Mouse (Mus musculus) liver, embryonic 14.5 days (tissue): ENCODE data around the gene Afap1. TPM values are rescaled to one million over a fixed set of nuclear protein-coding genes. Genes with fewer than 3 reads are reported as not detected.

Source experiments
- ATAC-seq: fragments of 200-750 bp; cut with Nextera tagmentation; 2 replicates; pipeline ENCODE4 v1.8.0; 2017; ENCODE audit warnings: moderate number of reproducible peaks, mild to moderate bottlenecking, moderate library complexity; ENCODE audit not compliant: insufficient read depth
- DNase-seq, 3 experiments: peaks; one replicate each; pipeline ENCODE4 v3.0.0-alpha.2; 2012 to 2013; ENCODE audit warnings: low read depth in 3 of 3, low spot score in 3 of 3
- H3K27ac ChIP-seq: fragments of 300-500 bp; sonication (generic); 2 replicates; pipeline ENCODE4 v1.5.1; 2014; ENCODE audit warnings: moderate library complexity, mild to moderate bottlenecking, control low read depth, inconsistent platforms
- H3K27me3 ChIP-seq: fragments of 300-500 bp; sonication (generic); 2 replicates; pipeline ENCODE4 v1.6.1; 2014; ENCODE audit warnings: mild to moderate bottlenecking, low read length, moderate library complexity; ENCODE audit not compliant: control insufficient read depth, insufficient read depth
- H3K36me3 ChIP-seq: fragments of 300-500 bp; sonication (generic); replicated peaks from 2 replicates; pipeline ENCODE4 v1.6.1; 2014; ENCODE audit warnings: low read depth; ENCODE audit not compliant: control insufficient read depth, insufficient read depth
- H3K4me1 ChIP-seq, 2 experiments: fragments of 200-500 bp in 1 of 2; fragments of 300-500 bp in 1 of 2; sonication (generic) in 1 of 2; replicated peaks; 2 replicates each; pipeline ENCODE4 v1.6.1; 2012 to 2014; ENCODE audit warnings: antibody characterized with exemption in 1 of 2, inconsistent platforms in 1 of 2, low read length in 1 of 2; ENCODE audit not compliant: control insufficient read depth in 2 of 2, insufficient read depth in 2 of 2
- H3K4me2 ChIP-seq: fragments of 300-500 bp; sonication (generic); 2 replicates; pipeline ENCODE4 v1.6.1; 2014; ENCODE audit warnings: low read depth, mild to moderate bottlenecking, control low read depth, moderate library complexity
- H3K4me3 ChIP-seq, 2 experiments: fragments of 200-500 bp in 1 of 2; fragments of 300-500 bp in 1 of 2; sonication (generic) in 1 of 2; 2 replicates each; pipeline ENCODE4 v1.5.1; 2012 to 2014; ENCODE audit warnings: low read depth in 2 of 2, low read length in 2 of 2, mild to moderate bottlenecking in 2 of 2, control low read depth in 1 of 2, inconsistent platforms in 1 of 2, moderate library complexity in 1 of 2; ENCODE audit not compliant: insufficient read depth in 1 of 2
- H3K9ac ChIP-seq: fragments of 300-500 bp; sonication (generic); replicated peaks from 2 replicates; pipeline ENCODE4 v1.6.1; 2014; ENCODE audit warnings: mild to moderate bottlenecking, control low read depth, moderate library complexity
- H3K9me3 ChIP-seq: fragments of 300-500 bp; sonication (generic); 2 replicates; pipeline ENCODE4 v1.6.1; 2016; ENCODE audit warnings: low read length, mixed read lengths; ENCODE audit not compliant: control insufficient read depth
- CTCF ChIP-seq: IDR thresholded peaks from 2 replicates; pipeline ENCODE4 v1.5.1; 2016; ENCODE audit warnings: antibody characterized with exemption, low read depth, control low read depth
- EP300 ChIP-seq: IDR thresholded peaks from 2 replicates; pipeline ENCODE4 v1.6.1; 2016; ENCODE audit warnings: antibody characterized with exemption, low read depth
- WGBS: fragments of 180-500 bp; shearing (Covaris S2); extraction: QIAGEN DNeasy Blood & Tissue Kit; methylation state at CpG from one replicate; pipeline ENCODE4 v1.1.7; 2014; ENCODE audit not compliant: insufficient replicate concordance; 5-methylcytosine and 5-hydroxymethylcytosine counted together
- polyA plus RNA-seq, 2 experiments: library from polyadenylated mRNA; depleted of rRNA in 1 of 2; stranded (reverse) in 1 of 2; unstranded in 1 of 2; fragments of >200 nt; fragmentation: Nextera tagmentation in 1 of 2; extraction: Ambion mirVana in 1 of 2; gene quantifications; 2 replicates each; pipeline versions ENCODE4 v1.2.1 to v1.2.3; 2012 to 2014

The Afap1 gene
- polyA plus RNA-seq, 2 experiments, result 0.58 to 0.76 TPM

GRCm38 (mm10) chr5:36024003-36024685 is 131.0 kb downstream of the Afap1 start:
- Histone ChIP-seq H3K4me1 (no peaks in the 10 kb centered on the region), H3K27ac (no peak overlapping the region), H3K4me3 (no peak overlapping the region), H3K9ac (no peak overlapping the region), H3K4me2 (no peak overlapping the region), H3K27me3 (no peaks in the 10 kb centered on the region), H3K9me3 (no peaks in the 10 kb centered on the region), H3K36me3 (no peaks in the 10 kb centered on the region)
- ATAC-seq (no peak), DNase-seq (no peak)
- 57% methylated on average over 9 of the region's 9 CpGs for WGBS
- TF ChIP-seq CTCF (no peak), EP300 (no peak)

GRCm38 (mm10) chr5:36025076-36025475 is 132.0 kb downstream of the Afap1 start:
- no peak overlapping the region for H3K4me2 ChIP-seq
- 48% methylated on average over 4 of the region's 4 CpGs for WGBS
- no peak overlapping the region for H3K4me3 ChIP-seq
- ATAC-seq (no peak), DNase-seq (no peak)
- TF ChIP-seq EP300 (no peak), CTCF (no peak)
- no peak overlapping the region for H3K9ac ChIP-seq
- no peaks in the 10 kb centered on the region for H3K9me3 ChIP-seq
- H3K27ac ChIP-seq, result no peak overlapping the region
- no peaks in the 10 kb centered on the region for H3K36me3 ChIP-seq
- H3K27me3 ChIP-seq, result no peaks in the 10 kb centered on the region
- no peaks in the 10 kb centered on the region for H3K4me1 ChIP-seq

- Histone ChIP-seq H3K4me2 (no peak overlapping the region), H3K4me1 (no peaks in the 10 kb centered on the region), H3K9ac (no peak overlapping the region), H3K27ac (no peak overlapping the region), H3K27me3 (no peaks in the 10 kb centered on the region), H3K4me3 (no peak overlapping the region), H3K36me3 (no peaks in the 10 kb centered on the region), H3K9me3 (no peaks in the 10 kb centered on the region)
- TF ChIP-seq CTCF, result peak; percentile 66
- no peak for TF ChIP-seq EP300
- DNase-seq (peak in 1 of 3 experiments; percentile 12), ATAC-seq (no peak)
- 36% methylated on average over 8 of the region's 8 CpGs for WGBS
Observed at GRCm38 (mm10) chr5:36033531-36034426, 140.7 kb downstream of the Afap1 start.

GRCm38 (mm10) chr5:36039596-36039995 is 146.5 kb downstream of the Afap1 start:
- Histone ChIP-seq H3K4me2 (no peak overlapping the region), H3K4me3 (no peak overlapping the region), H3K27me3 (no peaks in the 10 kb centered on the region), H3K36me3 (no peaks in the 10 kb centered on the region), H3K27ac (no peak overlapping the region), H3K4me1 (no peaks in the 10 kb centered on the region), H3K9me3 (no peaks in the 10 kb centered on the region), H3K9ac (no peak overlapping the region)
- ATAC-seq (no peak), DNase-seq (no peak)
- WGBS, result 66% methylated on average over 5 of the region's 5 CpGs
- TF ChIP-seq CTCF, result no peak
- no peak for TF ChIP-seq EP300
